ENCODE assay signal across 8 mouse cellular contexts in the genomic region with DNA sequence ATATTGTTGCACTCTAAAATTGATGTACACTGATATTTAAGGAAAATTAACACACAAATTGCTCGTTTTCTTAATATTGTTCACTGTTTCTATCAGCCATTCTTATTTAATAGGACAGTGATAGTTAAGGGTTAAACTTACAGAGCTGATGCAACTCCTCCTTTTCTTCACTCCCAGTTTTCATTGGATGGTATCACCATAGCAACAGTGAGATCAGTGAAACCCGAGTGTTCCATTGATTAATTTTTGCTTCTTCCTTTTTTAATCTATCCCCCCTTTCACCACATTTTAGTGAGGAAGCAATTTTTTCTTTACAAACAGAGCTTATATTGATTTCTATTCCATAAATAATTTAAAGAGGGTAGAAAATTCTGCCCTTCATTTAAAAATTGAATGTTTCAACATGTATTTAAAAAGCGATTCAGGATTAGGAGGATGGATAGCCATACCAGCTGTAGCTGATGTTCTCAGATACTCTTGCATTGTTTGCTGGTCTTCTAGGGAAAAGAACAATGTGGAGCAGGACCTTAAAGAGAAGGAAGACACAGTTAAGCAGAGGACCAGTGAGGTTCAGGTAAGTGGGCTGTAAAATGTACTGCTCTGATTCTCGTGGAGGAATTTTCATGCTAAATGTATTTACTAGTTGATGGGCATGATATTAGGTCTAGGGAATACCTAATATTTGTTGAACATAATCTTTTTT.
DNase-seq lines count a peak whose midpoint lies in the region; ATAC-seq and TF ChIP-seq lines count a peak whose summit lies in the region.

No protein-coding gene starts in this region.

- peak; percentile 11 for DNase-seq in lung, postnatal 36 days
- no peak for DNase-seq in lung, adult 2 months
- DNase-seq in embryo, embryonic 11 days: peak; percentile 56
- peak; percentile 23 for DNase-seq in retina, postnatal 7 days (ENCODE audit: low read depth, low spot score)
- no peak for DNase-seq in gastrocnemius, postnatal 36 days
- DNase-seq in spleen, postnatal 36 days (ENCODE audit: low spot score in 2 of 2): no peak

- H3K4me2 ChIP-seq in hindbrain, embryonic 16.5 days (ENCODE audit: low read length): peak overlapping the region; percentile 34

- no peak for TF ChIP-seq CTCF in lung, adult 2 months (IDR thresholded peaks at IDR 0.05; ENCODE audit: insufficient read depth, low read length)

- no peaks in the 10 kb centered on the region for H3K9me3 ChIP-seq in hindbrain, embryonic 16.5 days (ENCODE audit: control insufficient read depth, low read length)

- no peak overlapping the region for H3K4me3 ChIP-seq in lung, adult 2 months (replicated peaks; ENCODE audit: extremely low read depth, low read depth, low read length)
- H3K4me3 ChIP-seq in hindbrain, embryonic 16.5 days (ENCODE audit: low read length): peak overlapping the region; percentile 54

- ATAC-seq in hindbrain, embryonic 16.5 days: peak; percentile 96
- ATAC-seq in megakaryocyte-erythroid progenitor cell, adult 5-6 weeks (replicated peaks; ENCODE audit: low FRiP score, low TSS enrichment, poor library complexity, severe bottlenecking): no peak

- H3K27me3 ChIP-seq in hindbrain, embryonic 16.5 days (replicated peaks; ENCODE audit: control insufficient read depth, insufficient read depth, low read length): no peaks in the 10 kb centered on the region

- no peak for TF ChIP-seq POLR2A in lung, adult 2 months (IDR thresholded peaks at IDR 0.05; ENCODE audit: borderline replicate concordance, extremely low read depth, low read depth, low read length)

- intact Hi-C loops in gastrocnemius, postnatal 36 days (cut with DNase I): no loop called here

- WGBS in lung, adult 2 months: 67% methylated on average over 4 of the region's 4 CpGs
- 19% methylated on average over 4 of the region's 4 CpGs for WGBS in hindbrain, embryonic 16.5 days

- peak overlapping the region; percentile 76 for H3K27ac ChIP-seq in hindbrain, embryonic 16.5 days (ENCODE audit: low read depth, low read length)

- peak overlapping the region; percentile 68 for H3K9ac ChIP-seq in hindbrain, embryonic 16.5 days (ENCODE audit: low read depth, low read length)

- no peaks in the 10 kb centered on the region; the same call in none of the 2 replicates for H3K4me1 ChIP-seq in lung, adult 2 months (ENCODE audit: control insufficient read depth, insufficient read depth, low read length)
- peaks cover 5% of the 10 kb centered on the region for H3K4me1 ChIP-seq in hindbrain, embryonic 16.5 days (ENCODE audit: control insufficient read depth, insufficient read depth, low read depth, low read length)

- H3K36me3 ChIP-seq in hindbrain, embryonic 16.5 days (ENCODE audit: control insufficient read depth, insufficient read depth, low read length): no peaks in the 10 kb centered on the region

Comparison
In these comparisons a context has a peak if more than half of its experiments do, and no peak if none do; other contexts are left out.
1. DNase-seq: peak in lung, postnatal 36 days (single experiment), embryo, embryonic 11 days (single experiment) and retina, postnatal 7 days (single experiment); none in lung, adult 2 months (single experiment), gastrocnemius, postnatal 36 days (0 of 2) and spleen, postnatal 36 days (0 of 2).